Mouse (Mus musculus) lung, postnatal 0 days (tissue): ENCODE data around the gene Tspan32. TPM values are rescaled to one million over a fixed set of nuclear protein-coding genes. Genes with fewer than 3 reads are reported as not detected.
A peak's percentile ranks its signal among the peaks of the same experiment; 100 is the strongest.

Experiments used
- ATAC-seq: fragments of 200-750 bp; cut with Nextera tagmentation; 2 replicates; pipeline ENCODE4 v1.8.0; 2017; ENCODE audit warnings: moderate library complexity
- DNase-seq: peaks from one replicate; pipeline ENCODE4 v3.0.0-alpha.2; 2016; ENCODE audit warnings: low spot score
- H3K27ac ChIP-seq: fragments of 300-500 bp; sonication (generic); 2 replicates; pipeline ENCODE4 v1.5.1; 2014; ENCODE audit warnings: antibody characterized with exemption, mild to moderate bottlenecking, low read length, mixed read lengths
- H3K27me3 ChIP-seq: fragments of 300-500 bp; sonication (generic); replicated peaks from 2 replicates; pipeline ENCODE4 v1.6.1; 2014; ENCODE audit warnings: low read length, mixed read lengths; ENCODE audit not compliant: insufficient read depth
- H3K36me3 ChIP-seq: fragments of 300-500 bp; sonication (generic); 2 replicates; pipeline ENCODE4 v1.6.1; 2014; ENCODE audit warnings: low read length, mixed read lengths; ENCODE audit not compliant: insufficient read depth
- H3K4me1 ChIP-seq: fragments of 300-500 bp; sonication (generic); 2 replicates; pipeline ENCODE4 v1.6.1; 2014; ENCODE audit warnings: antibody characterized with exemption, low read depth, low read length, mixed read lengths; ENCODE audit not compliant: insufficient read depth
- H3K4me2 ChIP-seq: fragments of 300-500 bp; sonication (generic); replicated peaks from 2 replicates; pipeline ENCODE4 v1.6.1; 2014; ENCODE audit warnings: low read depth, mild to moderate bottlenecking, low read length, moderate library complexity, mixed read lengths
- H3K4me3 ChIP-seq: fragments of 300-500 bp; sonication (generic); 2 replicates; pipeline ENCODE4 v1.5.1; 2014; ENCODE audit warnings: low read depth, low read length
- H3K9ac ChIP-seq: fragments of 300-500 bp; sonication (generic); replicated peaks from 2 replicates; pipeline ENCODE4 v1.6.1; 2014; ENCODE audit warnings: low read depth, mild to moderate bottlenecking
- H3K9me3 ChIP-seq: fragments of 300-500 bp; sonication (generic); 2 replicates; pipeline ENCODE4 v1.6.1; 2016; ENCODE audit warnings: low read length, mixed read lengths
- CTCF ChIP-seq: IDR thresholded peaks from 2 replicates; pipeline ENCODE4 v1.5.1; 2016; ENCODE audit warnings: antibody characterized with exemption, mild to moderate bottlenecking
- EP300 ChIP-seq: IDR thresholded peaks from 2 replicates; pipeline ENCODE4 v1.6.1; 2016; ENCODE audit warnings: antibody characterized with exemption, mild to moderate bottlenecking, control low read depth
- whole genome bisulfite sequencing: fragments of 180-500 bp; shearing (Covaris S2); extraction: QIAGEN DNeasy Blood & Tissue Kit; methylation state at CpG from one replicate; pipeline ENCODE4 v1.1.7; 2014; 5-methylcytosine and 5-hydroxymethylcytosine counted together
- polyA plus RNA-seq: library from polyadenylated mRNA; unstranded; fragments of >200 nt; fragmentation: Nextera tagmentation; extraction: Ambion mirVana; gene quantifications from 2 replicates; pipeline ENCODE4 v1.2.1, GENCODE M21; 2015

Gene Tspan32
- polyA plus RNA-seq, 1 experiment from 2014 or later = 6.1 TPM

DNA sequence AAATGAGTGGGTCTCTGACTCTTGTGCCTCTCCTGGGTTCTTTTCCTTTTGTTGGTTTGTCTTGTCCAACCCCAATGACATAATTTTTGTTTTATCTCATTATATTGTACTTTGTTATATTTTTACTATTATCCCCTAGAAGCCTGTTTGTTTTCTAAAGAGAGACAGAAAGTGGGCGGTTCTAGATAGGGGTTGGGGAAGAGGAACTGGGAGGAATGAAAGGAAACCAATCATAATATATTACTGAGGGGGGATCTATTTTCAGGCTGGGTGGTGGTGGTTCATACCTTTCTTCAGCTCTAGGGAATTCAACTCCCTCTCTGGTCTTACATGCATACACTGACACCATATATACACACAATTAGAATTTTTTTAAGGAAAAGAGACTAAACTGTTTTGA, 19.4 kb downstream of the Tspan32 start:
- no peak overlapping the region for H3K27ac ChIP-seq
- ATAC-seq = no peak
- no peak for TF ChIP-seq CTCF
- TF ChIP-seq EP300 = no peak
- DNase-seq = no peak
- no peaks in the 10 kb centered on the region for H3K27me3 ChIP-seq
- no peak overlapping the region for H3K4me2 ChIP-seq
- no peaks in the 10 kb centered on the region for H3K36me3 ChIP-seq
- no peaks in the 10 kb centered on the region for H3K9me3 ChIP-seq
- no peak overlapping the region for H3K4me3 ChIP-seq
- WGBS = 100% methylated on average over 1 of the region's 1 CpGs
- H3K9ac ChIP-seq = no peak overlapping the region
- H3K4me1 ChIP-seq = no peaks in the 10 kb centered on the region

DNA sequence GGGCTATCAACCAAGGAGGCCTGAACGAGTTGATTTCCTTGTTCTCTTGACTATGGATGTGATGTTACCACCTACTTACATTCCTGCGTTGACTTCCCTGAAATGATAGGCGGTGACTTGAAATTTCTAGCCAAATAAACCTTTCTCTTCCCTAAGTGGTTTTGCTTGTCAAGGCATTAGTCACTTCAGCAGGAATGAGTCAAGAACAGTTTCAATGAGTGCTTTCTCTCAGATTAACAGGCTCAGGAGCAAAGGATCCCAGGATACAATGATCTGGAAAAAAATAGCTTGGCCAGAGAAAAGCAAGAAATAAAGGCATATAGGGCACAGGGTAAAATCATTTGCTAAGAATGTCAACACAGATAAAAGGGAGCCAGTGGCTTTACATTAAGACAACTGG, 20.6 kb downstream of the Tspan32 start:
- Histone ChIP-seq H3K4me3 (no peak overlapping the region), H3K27me3 (no peaks in the 10 kb centered on the region), H3K9me3 (no peaks in the 10 kb centered on the region), H3K4me2 (no peak overlapping the region), H3K4me1 (no peaks in the 10 kb centered on the region), H3K36me3 (no peaks in the 10 kb centered on the region), H3K27ac (no peak overlapping the region), H3K9ac (no peak overlapping the region)
- no peak for TF ChIP-seq CTCF
- TF ChIP-seq EP300 = no peak
- 65% methylated on average over 3 of the region's 3 CpGs for WGBS
- ATAC-seq (no peak), DNase-seq (no peak)

DNA sequence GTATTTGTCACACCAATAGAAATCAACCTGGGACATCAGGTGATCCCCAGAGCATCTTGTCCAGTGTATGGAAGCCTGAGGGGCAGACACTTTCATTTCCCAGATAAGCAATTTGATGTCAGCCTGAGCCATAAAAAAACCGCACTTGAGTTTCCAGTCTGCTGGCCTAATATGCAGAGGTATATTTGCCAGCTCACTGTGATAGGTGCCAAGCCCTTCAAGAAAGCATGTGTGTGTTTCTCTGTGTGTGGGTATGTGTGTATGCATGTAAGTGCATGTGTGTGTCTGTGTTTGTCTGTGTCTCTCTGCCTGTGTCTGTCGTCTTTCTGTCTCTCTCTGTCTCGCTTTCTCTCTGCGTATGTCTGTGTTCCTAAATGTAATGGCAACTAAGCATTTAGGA, 22.4 kb downstream of the Tspan32 start:
- no peak overlapping the region for H3K27ac ChIP-seq
- TF ChIP-seq EP300 (no peak), CTCF (no peak)

DNA sequence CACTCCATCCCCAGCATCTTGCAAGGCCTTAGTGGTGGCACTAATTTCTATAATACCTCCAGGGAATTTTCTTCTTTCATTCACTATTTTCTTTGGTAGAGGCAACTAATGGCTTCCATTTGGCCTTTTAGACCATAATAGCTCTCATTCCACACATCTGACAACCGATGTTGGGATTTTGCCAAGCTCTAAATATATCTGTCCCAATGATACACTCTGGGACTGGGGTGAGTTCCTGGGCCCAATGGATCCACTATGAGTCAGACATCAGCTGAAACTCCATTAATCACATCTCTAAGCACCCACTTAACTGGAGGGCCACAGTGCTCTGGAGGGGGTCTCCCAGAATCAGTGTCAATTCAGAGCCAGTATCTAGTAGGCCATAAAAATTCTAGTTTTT, 27.0 kb downstream of the Tspan32 start:
- TF ChIP-seq EP300 = no peak
- TF ChIP-seq CTCF = no peak

More for the DNA sequence above, 22.4 kb downstream of the Tspan32 start:
- Histone ChIP-seq H3K9me3 (no peaks in the 10 kb centered on the region), H3K9ac (no peak overlapping the region), H3K4me2 (no peak overlapping the region), H3K4me3 (no peak overlapping the region), H3K4me1 (no peaks in the 10 kb centered on the region), H3K27me3 (no peaks in the 10 kb centered on the region), H3K36me3 (no peaks in the 10 kb centered on the region)
- DNase-seq = no peak
- no peak for ATAC-seq
- WGBS = 67% methylated on average over 4 of the region's 4 CpGs

GRCm38 (mm10) chr7:143033581-143033980, 28.7 kb downstream of the Tspan32 start:
- Histone ChIP-seq H3K36me3 (no peaks in the 10 kb centered on the region), H3K9me3 (no peaks in the 10 kb centered on the region), H3K4me3 (no peak overlapping the region), H3K9ac (no peak overlapping the region), H3K27ac (no peak overlapping the region), H3K27me3 (no peaks in the 10 kb centered on the region), H3K4me2 (no peak overlapping the region), H3K4me1 (no peaks in the 10 kb centered on the region; the same call in 1 of the 2 replicates)
- TF ChIP-seq EP300 (no peak), CTCF (no peak)
- DNase-seq (peak; percentile 61), ATAC-seq (peak; percentile 38)
- 70% methylated on average over 4 of the region's 4 CpGs for WGBS

More for the DNA sequence above, 27.0 kb downstream of the Tspan32 start:
- no peaks in the 10 kb centered on the region for H3K9me3 ChIP-seq
- 50% methylated on average over 1 of the region's 1 CpGs for WGBS
- peak; percentile 28; the same call in 1 of the 2 replicates for ATAC-seq
- H3K4me1 ChIP-seq = no peaks in the 10 kb centered on the region; the same call in 1 of the 2 replicates
- H3K9ac ChIP-seq = no peak overlapping the region
- no peak overlapping the region for H3K4me3 ChIP-seq
- H3K4me2 ChIP-seq = no peak overlapping the region
- no peaks in the 10 kb centered on the region for H3K27me3 ChIP-seq
- no peaks in the 10 kb centered on the region for H3K36me3 ChIP-seq
- no peak overlapping the region for H3K27ac ChIP-seq
- peak; percentile 55 for DNase-seq

GRCm38 (mm10) chr7:143034112-143034511, 29.3 kb downstream of the Tspan32 start:
- Histone ChIP-seq H3K27ac (no peak overlapping the region), H3K4me3 (no peak overlapping the region), H3K9ac (no peak overlapping the region), H3K4me2 (no peak overlapping the region), H3K27me3 (no peaks in the 10 kb centered on the region), H3K9me3 (no peaks in the 10 kb centered on the region), H3K36me3 (no peaks in the 10 kb centered on the region), H3K4me1 (no peaks in the 10 kb centered on the region; the same call in 1 of the 2 replicates)
- ATAC-seq (no peak), DNase-seq (no peak)
- 98% methylated on average over 2 of the region's 2 CpGs for WGBS
- TF ChIP-seq CTCF (no peak), EP300 (no peak)
